Mouse (Mus musculus) testis, postnatal 14 days (tissue): ENCODE measurements around the gene Limd1.

ENCODE experiments used
- DNase-seq: peaks from one replicate; pipeline ENCODE4 v3.0.0; 2021; ENCODE audit warnings: low spot score

The Limd1 gene

DNA sequence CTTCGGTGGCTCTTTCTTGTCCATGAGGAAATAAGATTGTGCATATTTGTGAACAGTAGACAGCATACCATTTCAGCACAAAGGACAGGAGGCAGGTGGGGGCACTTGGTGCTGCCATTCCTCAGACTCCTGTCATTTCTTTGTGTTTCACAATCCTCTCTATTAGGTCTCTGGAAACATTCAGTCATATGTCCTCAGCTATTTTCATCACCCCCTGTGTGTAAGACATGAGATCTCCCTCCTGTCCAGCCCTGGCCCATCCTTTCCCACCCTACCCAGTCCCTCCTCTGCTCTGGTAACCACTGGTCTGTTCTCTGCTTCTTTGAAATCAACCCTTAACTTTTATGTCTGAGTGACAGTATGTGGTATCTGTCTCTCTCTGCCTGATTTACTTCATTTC lies 5.1 kb downstream of the Limd1 start:
- DNase-seq, result no peak

DNA sequence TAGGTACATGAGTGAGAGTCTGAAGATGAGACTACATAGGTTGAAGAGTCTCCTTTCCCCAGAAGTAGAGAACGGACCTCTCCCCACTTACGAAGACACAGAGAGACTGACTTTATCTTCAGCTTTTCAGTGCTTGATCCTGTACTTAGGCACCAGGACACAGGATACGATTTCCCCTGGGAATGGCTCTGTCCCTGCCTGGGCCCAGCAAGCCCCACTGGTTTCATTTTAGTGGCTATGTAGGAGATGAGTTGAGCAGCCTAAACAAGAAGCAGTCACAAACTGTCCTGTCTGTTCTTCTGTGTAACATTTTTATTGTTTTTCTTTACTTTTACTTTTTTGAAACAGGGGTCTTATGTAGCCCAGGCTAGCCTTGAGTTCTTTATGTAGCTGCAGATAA lies 6.3 kb downstream of the Limd1 start:
- no peak for DNase-seq

DNA sequence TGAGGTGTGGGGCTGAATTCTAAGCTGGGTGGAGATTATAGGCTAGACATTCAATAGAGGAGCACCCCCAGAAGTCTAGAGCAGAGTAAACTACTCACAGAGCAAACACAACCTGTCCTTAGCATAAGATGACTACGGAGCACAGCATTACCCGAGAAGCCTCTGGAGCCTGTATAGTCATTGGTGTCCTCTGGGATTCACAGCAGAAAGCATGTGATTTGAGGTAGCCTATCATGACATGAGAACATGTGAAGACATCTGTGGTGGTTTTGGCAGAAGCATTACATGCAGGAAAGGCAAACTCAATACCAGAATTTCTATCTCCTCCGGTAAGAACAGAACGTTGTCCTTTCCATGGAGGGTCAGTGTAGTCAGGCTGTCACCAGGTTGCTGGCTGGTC lies 7.1 kb downstream of the Limd1 start:
- no peak for DNase-seq

DNA sequence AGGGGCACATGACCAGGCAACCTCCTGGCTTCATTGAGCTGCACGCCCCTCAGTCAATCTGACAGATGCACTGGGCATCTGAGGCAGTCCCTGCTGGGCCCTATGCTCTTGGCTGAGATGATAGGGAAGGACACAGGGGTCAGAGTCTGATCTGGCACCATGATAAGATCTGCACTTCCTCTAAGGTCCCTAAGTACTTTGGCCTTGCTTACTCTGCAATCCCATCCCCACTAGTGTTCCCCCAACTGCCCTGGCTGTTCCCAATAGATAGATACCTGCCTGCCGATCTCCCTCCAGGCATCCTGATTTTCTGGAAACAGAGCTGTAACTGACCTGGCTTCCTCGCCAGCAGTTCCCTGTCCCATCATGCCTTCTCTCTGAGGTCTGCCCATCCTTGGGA lies 8.1 kb downstream of the Limd1 start:
- DNase-seq, result no peak

DNA sequence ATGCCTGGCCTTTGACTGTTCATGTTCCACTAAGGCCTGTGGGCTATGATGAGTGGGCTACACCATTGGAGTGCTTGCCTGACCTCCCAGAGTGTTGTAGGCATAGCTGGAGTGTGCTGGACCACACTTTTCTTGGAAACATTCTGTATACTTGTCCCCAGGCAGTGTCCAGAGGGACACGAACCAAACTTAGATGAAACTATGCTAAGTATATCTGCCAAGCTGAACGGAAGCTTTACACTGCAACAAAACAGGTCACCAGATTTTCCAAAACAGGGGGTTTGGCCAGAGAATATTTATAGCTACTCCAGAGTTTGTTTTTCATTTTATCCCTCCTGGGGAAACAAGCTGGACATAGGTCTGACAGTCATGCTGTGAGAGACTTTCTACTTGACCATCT lies 10.6 kb downstream of the Limd1 start:
- no peak for DNase-seq

DNA sequence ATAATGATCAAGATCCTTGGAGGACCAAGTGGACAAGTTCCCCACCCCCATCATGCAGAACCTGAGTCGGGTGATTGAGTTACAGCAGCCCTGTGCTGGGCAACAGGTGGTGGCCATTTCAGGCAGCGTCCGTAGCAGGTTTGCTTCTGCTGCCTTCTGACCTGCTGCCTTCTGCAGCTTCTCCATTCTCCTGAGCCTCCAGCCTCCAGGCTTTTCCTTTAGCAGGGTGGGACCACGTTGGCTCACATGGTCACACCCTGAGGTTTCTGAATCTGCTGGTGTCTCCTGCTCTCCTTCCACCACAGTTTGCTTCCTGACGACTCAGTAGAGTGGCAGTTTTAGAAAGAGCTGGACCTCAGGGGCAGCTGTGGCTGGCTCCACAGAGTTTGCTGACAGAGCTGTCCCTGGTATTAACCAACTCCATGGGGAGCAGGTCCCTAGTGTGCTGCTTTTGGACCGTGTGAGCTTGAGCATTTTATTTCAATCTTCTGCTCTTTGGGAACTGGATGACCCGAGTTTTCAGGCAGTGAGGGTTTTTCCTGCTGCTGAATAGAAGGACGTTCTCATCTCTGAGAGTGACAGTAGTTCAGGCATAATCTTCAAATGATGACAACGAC lies 11.3 kb downstream of the Limd1 start:
- DNase-seq, result no peak

DNA sequence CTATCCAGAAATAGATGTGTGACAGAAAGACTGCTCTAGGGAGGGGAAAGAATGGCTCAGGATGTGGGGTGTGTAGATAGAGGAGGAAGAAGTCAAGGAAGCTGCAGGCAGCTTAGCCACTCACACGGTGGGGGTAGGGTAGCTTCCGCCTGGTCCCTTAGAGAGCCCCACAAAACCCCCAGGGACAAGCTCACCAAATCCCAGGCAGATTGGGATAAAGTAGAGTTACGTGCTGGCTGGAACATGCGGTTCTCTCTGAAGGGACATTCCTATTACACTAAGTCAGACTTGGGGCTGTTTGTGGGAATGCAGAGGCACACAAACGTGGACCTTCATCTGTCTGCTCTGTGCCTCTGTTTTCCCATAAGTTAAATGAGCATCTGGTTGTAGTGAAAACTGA lies 12.4 kb downstream of the Limd1 start:
- no peak for DNase-seq

DNA sequence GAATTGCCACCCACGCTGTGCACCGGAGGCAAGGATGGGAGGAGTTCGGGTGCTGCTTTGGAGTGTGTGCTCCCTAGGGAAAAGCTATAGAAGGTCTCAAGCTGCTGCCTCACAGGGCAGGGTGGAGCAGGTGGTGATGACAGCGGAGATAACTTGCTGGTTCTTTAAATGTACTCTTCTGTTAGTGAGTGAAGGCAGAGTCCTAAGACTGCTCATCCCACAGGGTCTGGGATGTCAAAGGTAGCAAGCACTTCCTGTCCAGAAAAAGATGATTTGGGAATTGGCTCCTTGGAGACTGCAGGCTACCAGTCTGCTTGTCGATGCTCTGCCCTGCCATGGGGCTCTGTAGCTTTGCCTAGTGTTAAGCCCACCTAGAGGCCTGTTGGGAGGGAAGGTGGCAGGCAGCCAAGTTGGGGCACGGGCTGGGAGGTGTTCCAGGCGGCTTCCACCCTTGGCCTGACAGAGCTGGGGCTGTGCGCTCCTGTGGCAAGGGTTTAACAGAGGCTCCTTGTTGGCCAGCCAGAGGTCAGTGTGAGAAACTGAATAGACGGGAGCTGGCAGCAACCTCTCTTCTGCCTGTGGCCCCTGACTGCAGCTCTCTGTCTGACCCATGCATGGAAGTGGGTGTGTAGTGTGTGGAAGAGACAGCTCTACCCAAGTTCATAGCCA lies 13.5 kb downstream of the Limd1 start:
- DNase-seq, result no peak

DNA sequence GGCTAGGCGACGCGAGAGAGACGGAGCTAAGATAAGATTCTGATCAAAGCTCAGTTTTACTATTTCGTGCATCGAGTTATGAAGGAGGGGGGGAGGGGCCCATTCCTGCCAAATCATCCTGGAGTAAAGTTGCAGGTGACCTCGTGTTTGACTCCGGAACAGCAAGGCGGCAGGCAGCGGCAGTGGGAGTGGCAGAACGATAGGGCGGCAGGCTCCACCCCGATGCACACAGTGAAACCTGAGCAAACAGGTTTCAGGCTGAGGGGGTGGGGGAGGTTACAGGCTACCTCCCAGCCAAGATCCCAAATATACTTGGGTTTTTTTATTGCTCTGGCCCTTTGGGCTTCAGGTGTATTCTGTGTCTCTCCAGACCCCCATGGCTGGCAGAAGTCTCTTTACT lies 18.2 kb downstream of the Limd1 start:
- DNase-seq, result no peak

DNA sequence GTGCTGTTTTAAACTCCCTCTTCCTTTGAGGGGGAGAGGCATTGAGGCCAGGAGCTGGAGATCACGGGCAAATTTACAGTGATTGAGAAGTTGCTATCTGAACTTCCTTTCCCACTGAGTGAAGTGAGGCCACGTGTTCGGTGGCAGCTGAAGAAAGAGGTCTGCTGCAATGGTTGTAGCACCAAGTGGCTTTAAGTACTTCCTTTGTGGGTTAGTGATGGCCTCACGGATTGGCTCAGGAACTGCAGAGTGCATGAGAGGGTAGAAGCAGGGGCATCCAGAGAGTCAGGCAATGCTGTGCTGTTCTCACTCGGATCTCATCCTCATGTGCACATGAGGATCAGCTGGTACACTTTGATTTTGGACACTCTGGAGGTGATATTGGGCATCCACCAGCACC lies 19.4 kb downstream of the Limd1 start:
- DNase-seq, result no peak

DNA sequence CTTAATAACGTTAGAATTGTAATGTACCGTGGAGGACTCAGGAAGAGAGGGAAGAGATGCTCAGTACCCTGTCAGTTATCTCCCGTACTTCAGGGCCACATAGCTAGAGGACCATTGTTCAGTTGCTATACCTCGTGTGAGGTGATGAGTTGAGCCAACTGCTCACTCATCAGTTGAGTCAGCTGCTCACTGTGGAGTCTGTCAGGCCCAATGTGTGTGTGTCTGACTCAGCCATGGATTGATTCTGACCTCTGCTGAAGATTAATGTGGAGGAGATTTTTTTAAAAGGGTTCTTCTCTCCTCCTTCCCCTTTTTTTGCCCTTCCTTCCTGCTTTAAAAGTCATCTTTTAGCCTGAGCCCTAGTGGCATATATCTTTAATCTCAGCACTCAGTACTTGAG lies 22.0 kb downstream of the Limd1 start:
- DNase-seq, result no peak

DNA sequence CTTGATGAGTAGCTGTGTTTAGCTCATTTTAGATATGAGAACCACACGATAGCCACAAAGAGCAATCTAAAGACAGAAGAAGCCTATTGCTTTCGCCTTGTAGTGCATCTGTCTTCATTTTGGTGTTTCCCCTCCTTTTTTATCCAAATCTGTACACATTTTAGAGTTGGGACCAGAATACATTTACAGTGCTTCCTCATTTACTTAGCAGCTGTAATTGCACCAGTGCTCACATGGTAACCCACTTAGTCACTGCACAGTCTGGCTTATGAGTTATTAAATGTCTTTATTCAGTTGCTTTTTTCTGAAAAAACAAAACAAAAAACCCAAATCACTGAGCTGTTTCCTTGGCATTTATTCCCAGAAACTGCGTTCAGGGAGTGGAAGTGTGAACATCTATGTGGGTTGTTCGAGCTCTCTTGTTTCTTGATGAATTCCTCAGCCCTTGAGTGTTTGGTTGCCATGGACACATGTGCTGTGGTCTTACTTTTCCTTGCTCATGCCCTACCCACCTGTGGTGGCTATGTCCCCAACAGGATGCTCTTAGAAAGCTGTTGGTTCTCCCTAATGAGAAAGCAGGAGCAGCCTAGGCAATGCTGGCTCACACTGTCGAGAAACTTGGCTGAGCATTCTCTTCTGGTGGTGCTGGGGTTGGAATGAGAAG lies 24.8 kb downstream of the Limd1 start:
- DNase-seq, result no peak

DNA sequence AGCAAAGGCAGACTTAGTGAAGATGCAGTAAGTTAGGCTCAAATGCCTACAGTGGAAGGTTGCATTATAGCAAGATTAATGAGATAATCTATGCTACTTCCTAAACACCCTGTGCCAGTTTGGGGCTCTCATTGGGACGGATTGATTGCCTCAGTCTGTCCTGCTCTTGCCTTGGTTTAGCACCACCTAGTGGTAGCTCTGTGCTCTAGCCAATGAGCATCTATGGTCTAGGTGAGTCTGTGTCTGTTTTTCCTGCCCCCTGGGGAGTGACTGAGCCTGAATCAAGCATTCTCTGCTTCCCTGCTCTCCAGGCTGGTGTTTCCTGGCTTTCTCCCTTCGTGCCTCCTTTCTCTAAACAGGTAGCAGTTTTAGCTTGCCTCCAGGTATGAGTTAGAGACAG lies 25.8 kb downstream of the Limd1 start:
- peak; percentile 37 for DNase-seq

DNA sequence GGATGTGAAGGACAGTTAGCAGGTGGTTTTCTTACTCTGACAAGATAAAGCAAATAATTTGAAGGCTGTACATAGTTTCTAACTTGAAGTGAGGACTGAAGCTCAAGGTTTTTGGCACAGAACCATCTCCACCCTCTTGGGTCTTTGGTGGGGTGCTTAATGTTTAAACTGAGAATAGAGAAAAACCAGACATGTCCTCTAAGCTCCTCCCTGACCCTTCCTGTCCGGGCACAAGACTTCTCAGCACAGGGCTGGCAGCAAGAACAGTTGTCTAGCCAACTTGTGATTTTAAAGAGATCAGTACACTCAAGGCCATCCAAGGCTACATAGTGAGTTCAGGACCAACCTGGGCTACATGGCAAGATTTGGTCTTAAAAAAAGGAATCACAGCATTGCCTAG lies 27.1 kb downstream of the Limd1 start:
- DNase-seq, result no peak

DNA sequence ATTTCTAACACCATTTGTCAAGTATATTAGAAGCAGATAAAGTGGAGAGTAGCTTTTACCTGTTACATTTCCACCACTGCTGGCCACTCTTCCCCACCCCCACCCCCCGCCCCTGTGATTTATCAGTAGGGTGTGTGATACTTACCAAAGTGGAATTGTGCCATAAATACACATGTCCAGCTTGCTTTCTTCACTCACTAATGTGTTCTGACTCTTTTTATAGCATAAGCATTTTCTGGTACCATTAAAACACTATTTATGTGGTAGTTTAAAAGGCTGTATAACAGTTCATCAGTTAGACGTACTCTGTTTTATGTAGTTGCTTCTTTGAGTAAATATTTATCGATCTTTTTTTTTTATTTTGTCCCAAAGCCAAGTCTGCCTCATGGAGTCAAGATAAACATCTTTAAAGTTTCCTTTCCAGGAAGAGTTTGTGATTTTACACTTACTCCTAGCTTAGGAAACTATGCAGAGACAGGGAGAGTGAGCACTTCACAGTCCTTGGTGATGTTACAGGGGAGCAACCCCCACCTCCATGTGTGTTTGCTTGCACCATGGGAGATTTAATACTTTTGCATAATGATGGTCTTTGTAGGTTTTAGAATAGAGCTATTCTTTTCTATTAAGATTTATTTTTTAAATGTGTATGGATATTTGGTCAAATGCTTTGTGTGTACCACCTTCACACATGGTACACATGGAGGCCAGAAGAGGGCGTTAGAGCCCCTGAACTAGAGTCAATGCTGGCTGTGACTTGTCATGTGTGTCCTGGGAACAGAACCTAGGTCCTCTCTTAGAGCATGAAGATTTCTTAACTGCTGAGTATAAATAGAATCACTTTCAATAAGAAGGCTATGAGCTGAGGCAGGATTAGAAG lies 28.0 kb downstream of the Limd1 start:
- DNase-seq, result no peak

DNA sequence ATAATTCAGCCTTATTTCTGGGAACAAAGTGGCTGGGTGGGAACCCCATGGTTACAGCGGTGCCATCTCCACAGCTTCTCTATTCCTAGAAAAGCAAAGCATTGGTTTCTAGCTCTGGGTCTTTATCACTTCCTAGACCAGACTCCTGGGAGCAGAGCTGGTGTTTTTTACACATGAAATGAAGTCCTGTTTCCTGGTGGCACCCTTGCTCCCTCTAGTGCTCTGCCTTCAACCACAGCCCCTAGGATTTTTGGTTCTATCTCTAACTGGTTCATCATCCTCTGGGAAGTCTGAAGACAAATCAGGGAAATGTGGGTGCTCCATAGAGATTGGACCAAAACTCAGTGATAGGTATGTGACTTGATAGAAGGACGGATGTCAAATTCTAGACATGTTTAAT lies 28.9 kb downstream of the Limd1 start:
- DNase-seq, result no peak

DNA sequence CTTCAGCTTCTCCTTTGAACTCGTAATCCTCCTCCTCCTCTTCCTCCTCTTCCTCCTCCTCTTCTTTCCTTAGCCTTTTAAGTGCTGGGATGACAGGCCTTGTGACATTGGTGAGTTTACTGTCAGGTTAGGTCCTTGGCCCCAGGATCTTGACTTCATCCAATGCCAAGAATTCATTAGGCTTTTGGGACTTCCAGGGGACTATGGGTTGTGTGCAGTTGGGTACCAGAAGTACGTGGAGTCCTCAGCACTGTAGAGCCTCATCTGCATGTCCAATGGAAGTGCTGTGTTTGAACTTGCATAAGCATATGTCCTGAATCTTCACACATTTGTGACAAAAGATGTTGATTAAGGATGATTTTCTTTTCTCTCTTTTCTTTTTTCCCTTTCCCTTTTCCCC lies 30.5 kb downstream of the Limd1 start:
- DNase-seq, result no peak

DNA sequence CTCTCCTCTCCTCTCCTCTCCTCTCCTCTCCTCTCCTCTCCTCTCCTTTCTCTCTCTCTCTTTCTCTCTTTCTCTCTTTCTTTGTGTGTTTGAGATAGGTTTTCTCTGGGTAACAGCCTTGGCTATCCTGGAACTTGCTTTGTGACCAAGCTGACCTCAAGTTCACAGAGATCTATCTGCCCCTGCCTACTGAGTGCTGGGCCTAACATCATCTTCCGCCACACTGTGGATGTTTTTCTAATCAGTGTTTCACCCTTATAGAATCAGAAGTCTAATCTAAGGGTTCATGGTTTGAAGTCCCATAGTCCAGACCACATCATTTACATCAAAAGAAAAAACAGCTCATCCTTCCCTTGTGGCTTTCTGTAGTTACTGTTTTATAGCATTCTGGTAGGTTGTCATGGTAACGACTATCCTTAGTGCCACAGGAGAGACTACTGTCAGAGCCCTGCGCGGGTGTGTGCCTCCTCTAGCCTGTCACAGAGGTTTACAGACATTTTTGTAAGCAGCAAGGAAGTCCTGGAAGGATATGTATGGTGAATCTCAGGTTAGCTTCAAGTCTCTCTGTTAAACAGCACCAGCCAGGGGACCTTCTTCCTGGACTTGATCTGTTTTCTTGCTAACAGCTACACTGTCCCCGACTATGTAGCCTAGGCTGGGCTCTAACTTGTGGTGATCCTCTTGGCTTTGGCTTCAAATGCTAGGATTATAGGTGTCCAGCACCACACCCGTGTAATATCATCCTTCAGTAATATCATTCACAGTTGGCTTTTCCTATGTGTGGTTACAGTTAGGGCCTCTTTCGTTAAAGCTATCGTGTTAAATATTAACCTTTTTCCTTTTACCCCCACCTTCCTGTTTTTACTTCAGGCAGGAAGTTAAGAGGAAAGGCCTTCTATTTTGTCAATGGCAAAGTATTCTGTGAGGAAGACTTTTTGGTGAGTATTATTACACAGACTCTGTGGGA lies 31.4 kb downstream of the Limd1 start:
- DNase-seq, result no peak

DNA sequence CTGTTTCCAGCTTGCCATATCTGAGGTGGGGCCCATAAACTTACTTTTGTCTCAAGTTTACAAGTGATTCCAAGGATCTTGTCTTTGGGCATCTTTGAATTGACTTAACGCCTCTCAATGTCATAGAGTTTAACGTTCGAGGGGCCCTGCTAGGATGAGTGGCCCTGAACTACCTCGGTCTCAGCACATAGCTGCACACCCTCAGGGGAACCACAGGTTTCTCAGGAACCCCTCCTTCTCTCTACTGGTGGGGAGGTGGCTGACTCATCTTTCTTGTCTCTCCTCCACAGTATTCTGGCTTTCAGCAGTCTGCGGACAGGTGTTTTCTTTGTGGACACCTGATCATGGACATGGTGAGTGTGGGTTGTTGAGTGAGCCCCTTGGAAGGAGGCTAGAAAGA lies 32.4 kb downstream of the Limd1 start:
- DNase-seq, result no peak

DNA sequence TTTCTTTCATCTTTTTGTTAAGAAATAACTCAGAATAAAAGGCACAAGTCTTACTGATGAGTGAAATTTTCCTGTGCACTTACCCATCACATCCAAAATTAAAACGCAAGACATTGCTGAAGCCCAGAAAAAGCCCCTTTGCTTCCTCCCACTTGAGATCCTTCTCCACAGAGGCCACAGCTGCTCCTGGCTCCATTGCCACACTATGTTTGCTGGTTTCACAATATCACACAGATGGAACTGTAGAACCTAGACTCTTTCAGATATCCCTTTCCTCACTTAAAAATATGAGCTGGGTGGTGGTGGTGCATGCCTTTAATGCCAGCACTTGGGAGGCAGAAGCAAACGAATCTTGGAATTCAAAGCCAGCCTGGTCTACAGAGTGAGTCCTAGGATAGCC lies 34.0 kb downstream of the Limd1 start:
- no peak for DNase-seq

DNA sequence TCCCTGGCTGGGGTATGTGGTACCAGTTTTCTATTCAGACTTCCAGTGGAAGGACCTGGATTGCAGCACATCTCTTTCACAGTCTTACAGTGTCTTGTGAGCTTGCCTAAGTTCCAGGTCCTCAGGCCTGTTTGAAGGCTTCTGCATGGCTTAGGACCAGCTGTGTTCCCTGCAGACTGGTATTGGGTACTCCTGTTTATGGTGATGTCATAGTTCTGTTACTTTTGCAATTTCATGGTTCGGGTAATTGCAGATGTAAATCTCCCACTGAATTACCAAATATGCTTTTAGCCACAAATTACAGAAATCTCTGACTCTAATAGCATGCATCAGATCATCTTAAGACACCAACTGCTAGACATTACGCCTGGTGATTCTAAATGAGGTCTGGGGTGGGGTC lies 36.6 kb downstream of the Limd1 start:
- DNase-seq, result no peak
